Mouse (Mus musculus): Measurements from ENCODE around the gene Ckap4. TPM values are rescaled to one million over a fixed set of nuclear protein-coding genes. Genes with fewer than 3 reads are reported as not detected.
A peak's percentile ranks its signal among the peaks of the same experiment; 100 is the strongest.

Ckap4 gene
- total and polyA plus RNA-seq, 2 experiments from 2014 or later, result 45.6 to 59.8 TPM

- Histone ChIP-seq H3K36me3 (replicated peaks; ENCODE audit: control insufficient read depth, insufficient read depth, low read length) (no peaks in the 10 kb centered on the region), H3K9ac (replicated peaks; ENCODE audit: low read depth, low read length) (peak overlapping the region; percentile 72), H3K4me3 (ENCODE audit: low read depth, low read length) (peak overlapping the region; percentile 87), H3K27ac (ENCODE audit: low read depth) (peak overlapping the region; percentile 96), H3K4me2 (ENCODE audit: low read depth, low read length) (peak overlapping the region; percentile 82), H3K9me3 (replicated peaks; ENCODE audit: control insufficient read depth, low read length) (no peaks in the 10 kb centered on the region), H3K4me1 (ENCODE audit: control insufficient read depth, insufficient read depth) (peaks cover 33% of the 10 kb centered on the region), H3K27me3 (ENCODE audit: control insufficient read depth, insufficient read depth, low read length) (no peaks in the 10 kb centered on the region)
- ATAC-seq (ENCODE audit: insufficient read depth, low read depth) (peak; percentile 57), DNase-seq (ENCODE audit: low spot score) (peak; percentile 76)
- no peak for TF ChIP-seq CTCF (IDR thresholded peaks at IDR 0.05; ENCODE audit: low read depth)
- no peak for TF ChIP-seq EP300 (IDR thresholded peaks at IDR 0.05; ENCODE audit: low read depth)
- 2% methylated on average over 38 of the region's 38 CpGs for WGBS
These were observed 43.3 kb upstream of the Ckap4 start for GRCm38 (mm10) chr10:84577071-84577727.

DNA sequence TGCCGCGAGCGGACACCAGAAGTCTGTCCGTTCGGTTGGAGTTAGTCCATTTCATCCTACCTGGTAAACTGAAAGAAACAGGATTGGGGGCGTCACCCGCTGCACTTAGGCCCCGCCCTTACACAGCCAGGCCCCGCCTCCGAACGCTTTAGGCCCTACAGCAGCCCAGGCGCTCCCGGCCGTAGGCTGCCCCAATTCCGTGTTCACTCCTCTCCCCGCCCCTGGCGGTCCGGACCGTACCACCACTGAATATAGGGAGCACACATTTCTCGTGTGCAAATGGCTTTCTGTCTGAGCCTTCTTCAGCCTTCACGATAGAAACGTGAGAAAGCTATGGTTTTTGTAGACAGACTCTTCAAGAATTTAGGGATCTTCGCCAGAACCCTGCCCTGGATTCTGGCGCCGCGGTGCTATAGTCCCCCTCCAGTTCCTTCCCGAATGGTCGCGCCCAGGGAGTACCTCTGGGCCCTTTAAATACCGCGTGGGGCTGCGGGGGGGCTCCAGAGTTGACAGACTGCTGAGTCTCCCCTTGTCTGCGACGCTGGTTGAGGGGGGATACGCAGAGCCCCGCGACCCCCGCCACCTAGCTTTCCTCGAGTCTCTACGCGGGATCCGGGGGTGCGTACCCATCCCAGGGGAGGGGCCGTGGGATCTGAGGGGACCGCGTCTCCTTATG lies 42.7 kb upstream of the Ckap4 start, which contains the start of gene Tcp11l2:
Gene Tcp11l2, plus strand, starts transcription at position 232 of the 676 bp plus-strand sequence.
- peak; percentile 94 for DNase-seq (ENCODE audit: low spot score)
- Histone ChIP-seq H3K9ac (replicated peaks; ENCODE audit: low read depth, low read length) (peak within 1 kb of the TSS; percentile 72), H3K4me2 (ENCODE audit: low read depth, low read length) (peak within 1 kb of the TSS; percentile 82), H3K27me3 (ENCODE audit: control insufficient read depth, insufficient read depth, low read length) (no peaks in the 10 kb centered on the region), H3K4me1 (ENCODE audit: control insufficient read depth, insufficient read depth) (peaks cover 33% of the 10 kb centered on the region), H3K4me3 (ENCODE audit: low read depth, low read length) (peak within 1 kb of the TSS; percentile 87), H3K36me3 (replicated peaks; ENCODE audit: control insufficient read depth, insufficient read depth, low read length) (no peaks in the 10 kb centered on the region), H3K9me3 (replicated peaks; ENCODE audit: control insufficient read depth, low read length) (no peaks in the 10 kb centered on the region), H3K27ac (ENCODE audit: low read depth) (peak within 1 kb of the TSS; percentile 96)
- WGBS, result under 1% methylated on average over 46 of the region's 46 CpGs
- TF ChIP-seq EP300 (IDR thresholded peaks at IDR 0.05; ENCODE audit: low read depth) (peak; percentile 68; the same call in 1 of the 2 replicates), CTCF (IDR thresholded peaks at IDR 0.05; ENCODE audit: low read depth) (peak; percentile 15; the same call in 1 of the 2 replicates)
- peak; percentile 97 for ATAC-seq (ENCODE audit: insufficient read depth, low read depth)

GRCm38 (mm10) chr10:84576029-84576394 lies 42.1 kb upstream of the Ckap4 start:
- Histone ChIP-seq H3K9ac (replicated peaks; ENCODE audit: low read depth, low read length) (peak overlapping the region; percentile 41), H3K27ac (ENCODE audit: low read depth) (peak overlapping the region; percentile 96), H3K4me2 (ENCODE audit: low read depth, low read length) (peak overlapping the region; percentile 82), H3K36me3 (replicated peaks; ENCODE audit: control insufficient read depth, insufficient read depth, low read length) (no peaks in the 10 kb centered on the region), H3K4me1 (ENCODE audit: control insufficient read depth, insufficient read depth) (peaks cover 29% of the 10 kb centered on the region), H3K9me3 (replicated peaks; ENCODE audit: control insufficient read depth, low read length) (no peaks in the 10 kb centered on the region), H3K27me3 (ENCODE audit: control insufficient read depth, insufficient read depth, low read length) (no peaks in the 10 kb centered on the region), H3K4me3 (ENCODE audit: low read depth, low read length) (peak overlapping the region; percentile 87)
- WGBS, result under 1% methylated on average over 14 of the region's 14 CpGs
- no peak for TF ChIP-seq CTCF (IDR thresholded peaks at IDR 0.05; ENCODE audit: low read depth)
- TF ChIP-seq EP300 (IDR thresholded peaks at IDR 0.05; ENCODE audit: low read depth), result no peak
- DNase-seq (ENCODE audit: low spot score) (peak; percentile 85), ATAC-seq (ENCODE audit: insufficient read depth, low read depth) (peak; percentile 80)

DNA sequence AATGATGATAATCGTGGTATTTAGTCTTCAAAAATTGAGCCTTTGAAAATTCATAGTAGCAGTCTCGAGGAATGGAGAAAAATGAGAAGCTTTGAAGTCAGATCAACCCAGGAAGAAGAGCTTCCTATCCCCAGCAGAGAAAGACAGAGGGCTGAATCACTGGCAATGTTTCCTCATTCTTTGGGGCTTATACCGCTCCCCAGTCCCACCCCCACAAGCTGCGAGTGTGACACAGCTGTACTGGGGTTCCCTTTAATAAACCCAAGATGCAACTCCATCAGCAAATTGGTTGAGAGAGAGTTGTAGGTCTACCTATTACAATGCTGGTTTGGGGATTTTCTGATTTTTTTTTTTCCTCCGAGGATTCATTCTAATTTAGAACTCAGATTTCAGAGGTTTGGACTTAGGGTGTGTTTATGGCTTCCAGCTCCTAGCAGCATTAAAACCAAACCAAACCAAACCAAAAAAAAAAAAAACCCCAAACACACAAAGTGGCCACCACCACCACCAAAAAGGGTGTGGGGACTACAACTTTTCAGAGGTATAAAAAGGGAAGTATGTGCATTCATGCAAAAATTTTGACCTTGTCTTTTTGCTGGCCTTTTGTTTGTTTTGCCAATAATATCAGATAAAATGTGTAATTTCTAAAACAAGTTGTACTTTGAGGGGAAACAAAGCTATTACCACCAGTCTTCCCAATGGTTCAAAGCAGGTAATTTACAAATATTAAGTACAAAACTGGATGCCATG lies 40.0 kb upstream of the Ckap4 start:
- 52% methylated on average over 5 of the region's 5 CpGs for WGBS
- no peaks in the 10 kb centered on the region for H3K27me3 ChIP-seq (ENCODE audit: control insufficient read depth, insufficient read depth, low read length)
- H3K36me3 ChIP-seq (replicated peaks; ENCODE audit: control insufficient read depth, insufficient read depth, low read length), result no peaks in the 10 kb centered on the region
- no peak for TF ChIP-seq CTCF (IDR thresholded peaks at IDR 0.05; ENCODE audit: low read depth)
- TF ChIP-seq EP300 (IDR thresholded peaks at IDR 0.05; ENCODE audit: low read depth), result no peak
- no peak overlapping the region for H3K9ac ChIP-seq (replicated peaks; ENCODE audit: low read depth, low read length)
- DNase-seq (ENCODE audit: low spot score), result no peak
- no peak overlapping the region for H3K4me2 ChIP-seq (ENCODE audit: low read depth, low read length)
- H3K9me3 ChIP-seq (replicated peaks; ENCODE audit: control insufficient read depth, low read length), result no peaks in the 10 kb centered on the region
- H3K4me1 ChIP-seq (ENCODE audit: control insufficient read depth, insufficient read depth), result peaks cover 13% of the 10 kb centered on the region
- no peak overlapping the region for H3K27ac ChIP-seq (ENCODE audit: low read depth)
- H3K4me3 ChIP-seq (ENCODE audit: low read depth, low read length), result no peak overlapping the region
- ATAC-seq (ENCODE audit: insufficient read depth, low read depth), result no peak

GRCm38 (mm10) chr10:84571052-84571639 lies 37.3 kb upstream of the Ckap4 start:
- H3K4me1 ChIP-seq (ENCODE audit: control insufficient read depth, insufficient read depth), result no peaks in the 10 kb centered on the region
- TF ChIP-seq EP300 (IDR thresholded peaks at IDR 0.05; ENCODE audit: low read depth) (no peak), CTCF (IDR thresholded peaks at IDR 0.05; ENCODE audit: low read depth) (no peak)
- H3K27ac ChIP-seq (ENCODE audit: low read depth), result no peak overlapping the region
- no peaks in the 10 kb centered on the region for H3K36me3 ChIP-seq (replicated peaks; ENCODE audit: control insufficient read depth, insufficient read depth, low read length)
- ATAC-seq (ENCODE audit: insufficient read depth, low read depth), result no peak
- no peak overlapping the region for H3K4me2 ChIP-seq (ENCODE audit: low read depth, low read length)
- no peak overlapping the region for H3K4me3 ChIP-seq (ENCODE audit: low read depth, low read length)
- no peak overlapping the region for H3K9ac ChIP-seq (replicated peaks; ENCODE audit: low read depth, low read length)
- no peaks in the 10 kb centered on the region for H3K9me3 ChIP-seq (replicated peaks; ENCODE audit: control insufficient read depth, low read length)
- no peaks in the 10 kb centered on the region for H3K27me3 ChIP-seq (ENCODE audit: control insufficient read depth, insufficient read depth, low read length)
- DNase-seq (ENCODE audit: low spot score), result no peak
- WGBS, result 64% methylated on average over 10 of the region's 10 CpGs

Data from heart, postnatal 0 days (tissue).